10 mouse cellular contexts compared by ENCODE assay signal in genomic region chr12:103984935-103985334, GRCm38 (mm10). TPM values are rescaled to one million over a fixed set of nuclear protein-coding genes. Genes with fewer than 3 reads are reported as not detected.
DNase-seq lines count a peak whose midpoint lies in the region; ATAC-seq and TF ChIP-seq lines count a peak whose summit lies in the region.
"Had no signal": no experiment of that assay in that cellular context is flagged by ENCODE, and none has a peak within 500 bp of the region (broad histone marks: within the 10 kb centered on the region; RNA-seq: fewer than 3 reads in every experiment).

No protein-coding gene starts in this region.

- no peak overlapping the region for H3K9ac ChIP-seq in kidney, postnatal 0 days (ENCODE audit: low read depth, low read length)
- no peak overlapping the region for H3K9ac ChIP-seq in limb, embryonic 14.5 days (ENCODE audit: low read depth, low read length, severe bottlenecking)
- H3K9ac ChIP-seq: liver, embryonic 15.5 days had no signal

- no peak for TF ChIP-seq POLR2A in limb, embryonic 14.5 days (IDR thresholded peaks at IDR 0.05; ENCODE audit: borderline replicate concordance, extremely low read depth, insufficient read depth, insufficient read length)

- no peaks in the 10 kb centered on the region for H3K27me3 ChIP-seq in kidney, postnatal 0 days (ENCODE audit: insufficient read depth, low read length)
- no peaks in the 10 kb centered on the region for H3K27me3 ChIP-seq in Patski
- no peaks in the 10 kb centered on the region for H3K27me3 ChIP-seq in limb, embryonic 14.5 days (ENCODE audit: control insufficient read depth, insufficient read depth, low read length)
- H3K27me3 ChIP-seq: liver, embryonic 15.5 days had no signal

- TF ChIP-seq CTCF in kidney, postnatal 0 days (IDR thresholded peaks at IDR 0.05; ENCODE audit: low read depth): peak; percentile 72
- TF ChIP-seq CTCF in Patski (IDR thresholded peaks at IDR 0.05): peak; percentile 83

- H3K4me1 ChIP-seq in kidney, postnatal 0 days (replicated peaks; ENCODE audit: insufficient read depth, low read length): no peaks in the 10 kb centered on the region
- H3K4me1 ChIP-seq in limb, embryonic 14.5 days (ENCODE audit: control insufficient read depth, insufficient read depth, low read length): no peaks in the 10 kb centered on the region
- H3K4me1 ChIP-seq: liver, embryonic 15.5 days had no signal

- 55% methylated on average over 4 of the region's 4 CpGs for WGBS in kidney, postnatal 0 days
- 66% methylated on average over 4 of the region's 4 CpGs for WGBS in limb, embryonic 14.5 days

- DNase-seq in adrenal gland, adult (ENCODE audit: inconsistent age in 2 of 2, low spot score in 1 of 2): peak; percentile 18 to 78
- DNase-seq in adrenal gland, adult 8-10 months: no peak
- DNase-seq in kidney, postnatal 0 days (ENCODE audit: low spot score): peak; percentile 56
- DNase-seq in kidney, adult 11 months: no peak
- DNase-seq in Patski (ENCODE audit: low read depth, low spot score): no peak
- peak; percentile 19 for DNase-seq in fibroblast of lung, adult 2 months (ENCODE audit: low read depth)
- DNase-seq in limb, embryonic 14.5 days (ENCODE audit: low spot score): peak; percentile 31
- no peak for DNase-seq in c-Kit-positive CD71-positive TER-119-positive erythroid progenitor cells, embryonic 14.5 days (ENCODE audit: low spot score)

- CTCF ChIA-PET in Patski (lab: Charles Lee): interaction anchor here (0.7 to 1.3 kb wide), 4 partner anchors 10 to 442 kb away, joined by 3 to 5 read pairs (median 3); no protein-coding TSS in a partner anchor

- in situ Hi-C loops in Patski (cut with MboI; ENCODE audit: low pct_unique_long_range_greater_than_20kb): no loop called here

- POLR2A ChIA-PET in Patski (lab: Charles Lee): no interaction called here

- H3K4me3 ChIP-seq in kidney, postnatal 0 days (replicated peaks; ENCODE audit: low read depth, low read length): no peak overlapping the region
- no peak overlapping the region for H3K4me3 ChIP-seq in limb, embryonic 14.5 days (replicated peaks; ENCODE audit: low read length)
- H3K4me3 ChIP-seq: liver, embryonic 15.5 days had no signal

- ATAC-seq in kidney, postnatal 0 days (replicated peaks; ENCODE audit: low FRiP score, low read depth): no peak
- ATAC-seq in Patski: no peak
- ATAC-seq in limb, embryonic 14.5 days (ENCODE audit: low FRiP score, low read depth): no peak

- no peak overlapping the region for H3K27ac ChIP-seq in kidney, postnatal 0 days
- no peak overlapping the region for H3K27ac ChIP-seq in limb, embryonic 14.5 days (replicated peaks; ENCODE audit: low read depth, low read length)
- H3K27ac ChIP-seq: liver, embryonic 15.5 days had no signal

- H3K4me2 ChIP-seq in kidney, postnatal 0 days (ENCODE audit: low read length): no peak overlapping the region
- H3K4me2 ChIP-seq in limb, embryonic 14.5 days (replicated peaks; ENCODE audit: low read depth, low read length, severe bottlenecking): no peak overlapping the region
- H3K4me2 ChIP-seq: liver, embryonic 15.5 days had no signal

- no peaks in the 10 kb centered on the region for H3K36me3 ChIP-seq in kidney, postnatal 0 days (ENCODE audit: insufficient read depth, low read length)
- no peaks in the 10 kb centered on the region for H3K36me3 ChIP-seq in limb, embryonic 14.5 days (ENCODE audit: control insufficient read depth, insufficient read depth, low read length)
- H3K36me3 ChIP-seq: liver, embryonic 15.5 days had no signal

- H3K9me3 ChIP-seq in kidney, postnatal 0 days (replicated peaks; ENCODE audit: low read length): no peaks in the 10 kb centered on the region
- no peaks in the 10 kb centered on the region for H3K9me3 ChIP-seq in limb, embryonic 14.5 days (ENCODE audit: control insufficient read depth, low read length)
- H3K9me3 ChIP-seq: liver, embryonic 15.5 days had no signal

RNA-seq across cellular contexts. Expression of gene Serpina11, which starts 4.8 kb away (rescaled TPM):
- total RNA-seq in adrenal gland, adult 8-10 months (2022): not detected
- not detected in 2 replicates for polyA plus RNA-seq in kidney, postnatal 0 days (2015; fragmentation: Nextera tagmentation; extraction: Ambion mirVana)
- polyA plus RNA-seq in Patski (2021): not detected
- not detected in 2 replicates for polyA plus RNA-seq in limb, embryonic 14.5 days (2012; rRNA removed)
- polyA plus RNA-seq in limb, embryonic 14.5 days (2014; fragmentation: Nextera tagmentation; extraction: Ambion mirVana): not detected in 2 replicates
- polyA plus RNA-seq: frontal cortex, adult 2 months had no signal

RNA-seq across cellular contexts. Expression of gene Serpina1e, which starts 26.2 kb away (rescaled TPM):
- 1 to 10 TPM in 1 of 4 experiments, under 1 TPM in 1, not detected in 2; 0.20 to 1.4 TPM for total RNA-seq in adrenal gland, adult 8-10 months (2022)
- polyA plus RNA-seq in kidney, postnatal 0 days (2015; fragmentation: Nextera tagmentation; extraction: Ambion mirVana): 1.0 and 1.1 TPM in 2 replicates
- polyA plus RNA-seq in Patski (2021): 0.14 TPM
- 0.28 and 0.36 TPM in 2 replicates for polyA plus RNA-seq in limb, embryonic 14.5 days (2012; rRNA removed)
- polyA plus RNA-seq in limb, embryonic 14.5 days (2014; fragmentation: Nextera tagmentation; extraction: Ambion mirVana): 0.19 TPM in 1 of 2 replicates, not detected in the other
- polyA plus RNA-seq: frontal cortex, adult 2 months had no signal

RNA-seq across cellular contexts. Expression of gene Serpina9, which starts 28.6 kb away (rescaled TPM):
- not detected for total RNA-seq in adrenal gland, adult 8-10 months (2022)
- 0.04 TPM in 1 of 2 replicates, not detected in the other for polyA plus RNA-seq in kidney, postnatal 0 days (2015; fragmentation: Nextera tagmentation; extraction: Ambion mirVana)
- 0.08 TPM for polyA plus RNA-seq in Patski (2021)
- 0.16 and 0.22 TPM in 2 replicates for polyA plus RNA-seq in limb, embryonic 14.5 days (2012; rRNA removed)
- polyA plus RNA-seq in limb, embryonic 14.5 days (2014; fragmentation: Nextera tagmentation; extraction: Ambion mirVana): 0.10 TPM in 1 of 2 replicates, not detected in the other
- polyA plus RNA-seq: liver, embryonic 15.5 days had no signal

RNA-seq across cellular contexts. Expression of gene Serpina12, which starts 59.3 kb away (rescaled TPM):
- under 1 TPM in 3 of 4 experiments, not detected in 1; 0.08 to 0.38 (median 0.28) TPM for total RNA-seq in adrenal gland, adult 8-10 months (2022)
- not detected in 2 replicates for polyA plus RNA-seq in kidney, postnatal 0 days (2015; fragmentation: Nextera tagmentation; extraction: Ambion mirVana)
- not detected for polyA plus RNA-seq in Patski (2021)
- 0.03 TPM in 1 of 2 replicates, not detected in the other for polyA plus RNA-seq in limb, embryonic 14.5 days (2012; rRNA removed)
- polyA plus RNA-seq in limb, embryonic 14.5 days (2014; fragmentation: Nextera tagmentation; extraction: Ambion mirVana): 0.06 TPM in 1 of 2 replicates, not detected in the other
- polyA plus RNA-seq: frontal cortex, adult 2 months had no signal

Comparison
In these comparisons a context has a peak if more than half of its experiments do, and no peak if none do; other contexts are left out.
1. DNase-seq: peak in adrenal gland, adult (2 of 2), kidney, postnatal 0 days (single experiment), fibroblast of lung, adult 2 months (single experiment) and limb, embryonic 14.5 days (single experiment); none in adrenal gland, adult 8-10 months (single experiment), kidney, adult 11 months (single experiment), Patski (single experiment) and c-Kit-positive CD71-positive TER-119-positive erythroid progenitor cells, embryonic 14.5 days (single experiment).